Mouse (Mus musculus) adrenal gland, postnatal 0 days (tissue): ENCODE data around the gene Ccdc103. TPM values are rescaled to one million over a fixed set of nuclear protein-coding genes. Genes with fewer than 3 reads are reported as not detected.

Source experiments
- polyA plus RNA-seq: library from polyadenylated mRNA; unstranded; fragments of >200 nt; fragmentation: Nextera tagmentation; extraction: Ambion mirVana; gene quantifications from 2 replicates; pipeline ENCODE4 v1.2.1, GENCODE M21; 2015

Ccdc103 gene
- 1.6 and 1.8 TPM in 2 replicates for polyA plus RNA-seq

GRCm38 (mm10) chr11:102880585-102881313 lies at the start of gene Ccdc103, which contains the start of gene Eftud2:
TSS of gene Ccdc103 (plus strand) at chr11:102881204.
TSS of gene Eftud2 (minus strand) at chr11:102880985.

GRCm38 (mm10) chr11:102835549-102835948 lies 45.5 kb upstream of the Ccdc103 start, which contains the start of gene Higd1b:
TSS of gene Higd1b (plus strand) at chr11:102835849.

GRCm38 (mm10) chr11:102884616-102885219 lies 3.7 kb downstream of the Ccdc103 start, which contains the start of gene Fam187a:
TSS of gene Fam187a (plus strand) at chr11:102885169.

GRCm38 (mm10) chr11:102900763-102901162 lies 19.8 kb downstream of the Ccdc103 start, which contains the start of gene Gfap:
TSS of gene Gfap (minus strand) at chr11:102900912.

GRCm38 (mm10) chr11:102924557-102925350 lies 43.8 kb downstream of the Ccdc103 start, which contains the start of gene Kif18b:
TSS of gene Kif18b (minus strand) at chr11:102925124.

Other genes starting within 250 kb of the Ccdc103 start
- 0.07 and 0.11 TPM in 2 replicates for gene Meioc, start 217.5 kb upstream of the Ccdc103 start, polyA plus RNA-seq
- 22.5 and 30.7 TPM in 2 replicates for gene Ccdc43, start 183.4 kb upstream of the Ccdc103 start, polyA plus RNA-seq
- 2.9 and 3.7 TPM in 2 replicates for gene Adam11, start 119.8 kb upstream of the Ccdc103 start, polyA plus RNA-seq
- gene Gjc1, start 61.5 kb upstream of the Ccdc103 start, polyA plus RNA-seq, result 23.3 and 26.2 TPM in 2 replicates
- gene Higd1b, start 45.4 kb upstream of the Ccdc103 start, polyA plus RNA-seq, result 3.6 and 5.2 TPM in 2 replicates
- gene Eftud2, start 219 bp upstream of the Ccdc103 start, polyA plus RNA-seq, result 58.7 and 76.9 TPM in 2 replicates
- gene Fam187a, start 4.0 kb downstream of the Ccdc103 start, polyA plus RNA-seq, result not detected in 2 replicates
- gene Gfap, start 19.7 kb downstream of the Ccdc103 start, polyA plus RNA-seq, result 0.87 and 0.94 TPM in 2 replicates
- 1.4 and 1.5 TPM in 2 replicates for gene Kif18b, start 43.9 kb downstream of the Ccdc103 start, polyA plus RNA-seq
- gene C1ql1, start 65.5 kb downstream of the Ccdc103 start, polyA plus RNA-seq, result 20.6 and 30.6 TPM in 2 replicates
- 40.0 and 56.0 TPM in 2 replicates for gene Nmt1, start 147.0 kb downstream of the Ccdc103 start, polyA plus RNA-seq
- 84.8 and 99.7 TPM in 2 replicates for gene Dcakd, start 147.1 kb downstream of the Ccdc103 start, polyA plus RNA-seq
- gene Plcd3, start 220.5 kb downstream of the Ccdc103 start, polyA plus RNA-seq, result 3.5 and 4.9 TPM in 2 replicates
- gene Acbd4, start 220.5 kb downstream of the Ccdc103 start, polyA plus RNA-seq, result 34.4 and 53.2 TPM in 2 replicates
- 6.0 and 6.6 TPM in 2 replicates for gene Hexim1, start 235.0 kb downstream of the Ccdc103 start, polyA plus RNA-seq